Comparison of ENCODE assay signal across 9 mouse cellular contexts in the genomic region with DNA sequence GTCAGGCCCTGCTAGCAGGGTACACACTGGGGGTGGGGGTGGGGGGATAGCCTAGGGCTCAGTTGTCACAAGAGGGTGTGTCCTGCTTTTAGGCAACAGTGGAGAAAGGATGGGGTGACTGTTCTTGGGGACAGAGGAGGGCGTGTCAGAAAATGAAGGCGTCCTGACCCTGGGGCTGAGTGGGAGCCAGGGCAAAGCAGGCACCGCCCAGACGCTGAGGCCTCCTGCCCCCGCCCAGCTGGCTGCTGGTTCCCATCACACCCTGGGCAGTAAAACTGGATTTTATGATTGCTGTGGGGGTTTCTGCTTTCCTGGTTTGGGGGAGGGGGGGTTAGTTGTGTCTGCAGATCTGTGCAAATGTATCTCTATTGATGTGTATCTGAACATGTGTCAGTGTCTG. TPM values are rescaled to one million over a fixed set of nuclear protein-coding genes. Genes with fewer than 3 reads are reported as not detected.
DNase-seq lines count a peak whose midpoint lies in the region; ATAC-seq and TF ChIP-seq lines count a peak whose summit lies in the region.
"Had no signal": no experiment of that assay in that cellular context is flagged by ENCODE, and none has a peak within 500 bp of the region (broad histone marks: within the 10 kb centered on the region; RNA-seq: fewer than 3 reads in every experiment).

No protein-coding gene starts in this region.

- H3K27me3 ChIP-seq in erythroblast, embryonic 14.5 days (ENCODE audit: control insufficient read depth) = peaks cover 12% of the 10 kb centered on the region; the same call in 1 of the 2 replicates
- no peaks in the 10 kb centered on the region for H3K27me3 ChIP-seq in intestine, embryonic 14.5 days (replicated peaks; ENCODE audit: control insufficient read depth, insufficient read depth, low read length)
- no peaks in the 10 kb centered on the region; the same call in 1 of the 2 replicates for H3K27me3 ChIP-seq in lung, embryonic 16.5 days (ENCODE audit: control insufficient read depth, insufficient read depth, low read depth, low read length)
- H3K27me3 ChIP-seq in forebrain, embryonic 14.5 days (replicated peaks; ENCODE audit: control insufficient read depth, insufficient read depth, low read length) = no peaks in the 10 kb centered on the region

- no peak overlapping the region for H3K9ac ChIP-seq in intestine, embryonic 14.5 days (ENCODE audit: low read length)
- H3K9ac ChIP-seq in lung, embryonic 16.5 days (ENCODE audit: low read length) = peak overlapping the region; percentile 49; the same call in 1 of the 2 replicates
- no peak overlapping the region for H3K9ac ChIP-seq in forebrain, embryonic 14.5 days (ENCODE audit: low read length)

- DNase-seq in adrenal gland, postnatal 10 days = peak; percentile 61
- peak; percentile 65 for DNase-seq in intestine, embryonic 14.5 days (ENCODE audit: low spot score)
- peak; percentile 64 for DNase-seq in urinary bladder, postnatal 25 days (ENCODE audit: low spot score)
- DNase-seq in left cerebral cortex, adult 2 months (ENCODE audit: extremely low spot score in 1 of 2, low spot score in 2 of 2) = no peak
- no peak for DNase-seq in forebrain, embryonic 14.5 days (ENCODE audit: low spot score)
- DNase-seq in layer of hippocampus, adult 9-10 months (ENCODE audit: low spot score) = no peak

- intact Hi-C loops in left cerebral cortex, adult 2 months (cut with DNase I) = no loop called here

- H3K4me2 ChIP-seq in intestine, embryonic 14.5 days (ENCODE audit: low read length) = no peak overlapping the region
- H3K4me2 ChIP-seq in lung, embryonic 16.5 days (ENCODE audit: low read depth, low read length) = no peak overlapping the region
- H3K4me2 ChIP-seq in forebrain, embryonic 14.5 days (ENCODE audit: low read length) = no peak overlapping the region

- peaks cover 77% of the 10 kb centered on the region for H3K4me1 ChIP-seq in erythroblast, embryonic 14.5 days (ENCODE audit: control insufficient read depth)
- H3K4me1 ChIP-seq in intestine, embryonic 14.5 days (replicated peaks; ENCODE audit: control insufficient read depth, insufficient read depth, low read length) = peaks cover 32% of the 10 kb centered on the region
- H3K4me1 ChIP-seq in lung, embryonic 16.5 days (replicated peaks; ENCODE audit: control insufficient read depth, insufficient read depth, low read length) = peaks cover 36% of the 10 kb centered on the region
- peaks cover 9% of the 10 kb centered on the region for H3K4me1 ChIP-seq in forebrain, embryonic 14.5 days (ENCODE audit: control insufficient read depth, insufficient read depth, low read length)

- WGBS in intestine, embryonic 14.5 days = 50% methylated on average over 5 of the region's 5 CpGs
- WGBS in lung, embryonic 16.5 days = 51% methylated on average over 5 of the region's 5 CpGs
- WGBS in forebrain, embryonic 14.5 days = 74% methylated on average over 5 of the region's 5 CpGs

- no peaks in the 10 kb centered on the region; the same call in 1 of the 2 replicates for H3K36me3 ChIP-seq in erythroblast, embryonic 14.5 days (ENCODE audit: control insufficient read depth)
- no peaks in the 10 kb centered on the region for H3K36me3 ChIP-seq in intestine, embryonic 14.5 days (ENCODE audit: control insufficient read depth, insufficient read depth, low read length)
- H3K36me3 ChIP-seq in lung, embryonic 16.5 days (ENCODE audit: control insufficient read depth, insufficient read depth, low read length) = no peaks in the 10 kb centered on the region
- no peaks in the 10 kb centered on the region for H3K36me3 ChIP-seq in forebrain, embryonic 14.5 days (ENCODE audit: control insufficient read depth, insufficient read depth, low read length)

- no peak for TF ChIP-seq CTCF in left cerebral cortex, adult 2 months (IDR thresholded peaks at IDR 0.05)

- ATAC-seq in intestine, embryonic 14.5 days (replicated peaks; ENCODE audit: low FRiP score, low TSS enrichment, low read depth) = peak; percentile 40
- no peak for ATAC-seq in lung, embryonic 16.5 days (ENCODE audit: low read depth)
- ATAC-seq in forebrain, embryonic 14.5 days = no peak

- peak overlapping the region; percentile 89 for H3K27ac ChIP-seq in intestine, embryonic 14.5 days (ENCODE audit: low read depth)
- H3K27ac ChIP-seq in lung, embryonic 16.5 days (ENCODE audit: low read length) = peak overlapping the region; percentile 88
- H3K27ac ChIP-seq in left cerebral cortex, adult 2 months = no peak overlapping the region
- H3K27ac ChIP-seq in forebrain, embryonic 14.5 days (ENCODE audit: low read depth, low read length) = no peak overlapping the region

- no peaks in the 10 kb centered on the region for H3K9me3 ChIP-seq in erythroblast, embryonic 14.5 days (ENCODE audit: control insufficient read depth, low read length)
- H3K9me3 ChIP-seq in intestine, embryonic 14.5 days (ENCODE audit: control insufficient read depth, low read length) = no peaks in the 10 kb centered on the region
- H3K9me3 ChIP-seq in lung, embryonic 16.5 days (ENCODE audit: control insufficient read depth, low read length) = no peaks in the 10 kb centered on the region
- no peaks in the 10 kb centered on the region for H3K9me3 ChIP-seq in forebrain, embryonic 14.5 days (replicated peaks; ENCODE audit: control insufficient read depth, low read length)

- peak overlapping the region; percentile 62 for H3K4me3 ChIP-seq in erythroblast, embryonic 14.5 days (replicated peaks)
- H3K4me3 ChIP-seq in intestine, embryonic 14.5 days (ENCODE audit: low read depth, low read length) = no peak overlapping the region
- H3K4me3 ChIP-seq in lung, embryonic 16.5 days (ENCODE audit: low read length) = no peak overlapping the region
- no peak overlapping the region for H3K4me3 ChIP-seq in left cerebral cortex, adult 2 months
- H3K4me3 ChIP-seq in forebrain, embryonic 14.5 days (ENCODE audit: low read depth, low read length) = no peak overlapping the region

RNA-seq across cellular contexts. Expression of a gene that starts 21.9 kb away (rescaled TPM):
- under 1 TPM in 1 of 2 experiments, not detected in 1; 0.09 TPM for total RNA-seq in adrenal gland, postnatal 10 days (2021)
- polyA plus RNA-seq in erythroblast, embryonic 14.5 days (2012) = 0.01 TPM in 1 of 2 replicates, not detected in the other
- 0.09 TPM in 1 of 2 replicates, not detected in the other for polyA plus RNA-seq in intestine, embryonic 14.5 days (2014; fragmentation: Nextera tagmentation; extraction: Ambion mirVana)
- polyA plus RNA-seq in lung, embryonic 16.5 days (2015; fragmentation: Nextera tagmentation; extraction: Ambion mirVana) = 0.10 and 0.21 TPM in 2 replicates
- total RNA-seq in left cerebral cortex, adult 2 months (2021) = not detected
- polyA plus RNA-seq in forebrain, embryonic 14.5 days (2014; fragmentation: Nextera tagmentation; extraction: Ambion mirVana) = not detected in 2 replicates
- total RNA-seq: common myeloid progenitor, adult 5-6 weeks had no signal

RNA-seq across cellular contexts. Expression of a gene that starts 28.3 kb away (rescaled TPM):
- 10 to 100 TPM; 12.1 to 24.2 TPM for total RNA-seq in adrenal gland, postnatal 10 days (2021)
- 0.06 and 0.07 TPM in 2 replicates for polyA plus RNA-seq in erythroblast, embryonic 14.5 days (2012)
- polyA plus RNA-seq in intestine, embryonic 14.5 days (2014; fragmentation: Nextera tagmentation; extraction: Ambion mirVana) = 381 and 486 TPM in 2 replicates
- 402 and 445 TPM in 2 replicates for polyA plus RNA-seq in lung, embryonic 16.5 days (2015; fragmentation: Nextera tagmentation; extraction: Ambion mirVana)
- total RNA-seq in left cerebral cortex, adult 2 months (2021) = under 1 TPM in 1 of 2 experiments, not detected in 1; 0.29 TPM
- polyA plus RNA-seq in forebrain, embryonic 14.5 days (2014; fragmentation: Nextera tagmentation; extraction: Ambion mirVana) = 2.7 and 3.7 TPM in 2 replicates
- total RNA-seq: common myeloid progenitor, adult 5-6 weeks had no signal

RNA-seq across cellular contexts. Expression of a gene that starts 35.9 kb away (rescaled TPM):
- 1 to 10 TPM; 3.8 to 5.3 TPM for total RNA-seq in adrenal gland, postnatal 10 days (2021)
- not detected in 2 replicates for polyA plus RNA-seq in erythroblast, embryonic 14.5 days (2012)
- polyA plus RNA-seq in intestine, embryonic 14.5 days (2014; fragmentation: Nextera tagmentation; extraction: Ambion mirVana) = 0.22 TPM in 1 of 2 replicates, not detected in the other
- polyA plus RNA-seq in lung, embryonic 16.5 days (2015; fragmentation: Nextera tagmentation; extraction: Ambion mirVana) = 0.80 and 1.2 TPM in 2 replicates
- not detected for total RNA-seq in left cerebral cortex, adult 2 months (2021)
- polyA plus RNA-seq in forebrain, embryonic 14.5 days (2014; fragmentation: Nextera tagmentation; extraction: Ambion mirVana) = 0.10 and 0.27 TPM in 2 replicates
- total RNA-seq: common myeloid progenitor, adult 5-6 weeks had no signal

RNA-seq across cellular contexts. Expression of a gene that starts 51.5 kb away (rescaled TPM):
- under 1 TPM in 1 of 2 experiments, not detected in 1; 0.18 TPM for total RNA-seq in adrenal gland, postnatal 10 days (2021)
- polyA plus RNA-seq in erythroblast, embryonic 14.5 days (2012) = not detected in 2 replicates
- 0.14 and 0.19 TPM in 2 replicates for polyA plus RNA-seq in intestine, embryonic 14.5 days (2014; fragmentation: Nextera tagmentation; extraction: Ambion mirVana)
- 14.2 and 23.3 TPM in 2 replicates for polyA plus RNA-seq in lung, embryonic 16.5 days (2015; fragmentation: Nextera tagmentation; extraction: Ambion mirVana)
- total RNA-seq in left cerebral cortex, adult 2 months (2021) = not detected
- polyA plus RNA-seq in forebrain, embryonic 14.5 days (2014; fragmentation: Nextera tagmentation; extraction: Ambion mirVana) = not detected in 2 replicates
- total RNA-seq: common myeloid progenitor, adult 5-6 weeks had no signal

RNA-seq across cellular contexts. Expression of a gene that starts 52.0 kb away (rescaled TPM):
- 10 to 100 TPM; 15.9 to 28.3 TPM for total RNA-seq in adrenal gland, postnatal 10 days (2021)
- 0.13 TPM in 1 of 2 replicates, not detected in the other for polyA plus RNA-seq in erythroblast, embryonic 14.5 days (2012)
- 184 and 210 TPM in 2 replicates for polyA plus RNA-seq in intestine, embryonic 14.5 days (2014; fragmentation: Nextera tagmentation; extraction: Ambion mirVana)
- polyA plus RNA-seq in lung, embryonic 16.5 days (2015; fragmentation: Nextera tagmentation; extraction: Ambion mirVana) = 263 and 293 TPM in 2 replicates
- total RNA-seq in left cerebral cortex, adult 2 months (2021) = under 1 TPM; 0.33 to 0.38 TPM
- 5.6 and 7.1 TPM in 2 replicates for polyA plus RNA-seq in forebrain, embryonic 14.5 days (2014; fragmentation: Nextera tagmentation; extraction: Ambion mirVana)

Comparison
In these comparisons a context has a peak if more than half of its experiments do, and no peak if none do; other contexts are left out.
1. DNase-seq: peak in adrenal gland, postnatal 10 days (single experiment), intestine, embryonic 14.5 days (single experiment) and urinary bladder, postnatal 25 days (single experiment); none in left cerebral cortex, adult 2 months (0 of 2), forebrain, embryonic 14.5 days (single experiment) and layer of hippocampus, adult 9-10 months (single experiment).
2. H3K27ac ChIP-seq: peak in intestine, embryonic 14.5 days (single experiment) and lung, embryonic 16.5 days (single experiment); none in left cerebral cortex, adult 2 months (single experiment) and forebrain, embryonic 14.5 days (single experiment).
3. RNA of a gene that starts 28.3 kb away (polyA plus RNA-seq): 381 to 486 TPM in intestine, embryonic 14.5 days and 402 to 445 TPM in lung, embryonic 16.5 days; 2.7 to 3.7 TPM in forebrain, embryonic 14.5 days and 0.06 to 0.07 TPM in erythroblast, embryonic 14.5 days; every median in the first group is over 10 times any median in the second.